Mouse (Mus musculus) gastrocnemius, adult 2 months (tissue): ENCODE measurements at regions not wholly inside any gene's neighbourhood (a gene's known extent, or its start where the extent isn't known, plus 50 kb on each side); places are given as distances from the start of the nearest gene placed in this dataset.

Experiments used
- DNase-seq: peaks from one replicate; pipeline ENCODE4 v3.0.0; 2022
- H3K27ac ChIP-seq: fragments of 200-600 bp; 2 replicates; pipeline ENCODE4 v1.8.1; 2022; ENCODE audit warnings: mild to moderate bottlenecking
- H3K4me3 ChIP-seq: fragments of 200-600 bp; 2 replicates; pipeline ENCODE4 v1.8.1; 2022; ENCODE audit warnings: mild to moderate bottlenecking, moderate library complexity
- CTCF ChIP-seq: fragments of 200-600 bp; IDR thresholded peaks from 2 replicates; pipeline ENCODE4 v1.8.1; 2022; ENCODE audit warnings: antibody characterized with exemption, mild to moderate bottlenecking, moderate library complexity
- intact Hi-C: fragments of 180-260 bp; cut with DNase I; formaldehyde crosslinking; loops from one replicate; pipeline ENCODE4 v1.15.1; 2025

DNA sequence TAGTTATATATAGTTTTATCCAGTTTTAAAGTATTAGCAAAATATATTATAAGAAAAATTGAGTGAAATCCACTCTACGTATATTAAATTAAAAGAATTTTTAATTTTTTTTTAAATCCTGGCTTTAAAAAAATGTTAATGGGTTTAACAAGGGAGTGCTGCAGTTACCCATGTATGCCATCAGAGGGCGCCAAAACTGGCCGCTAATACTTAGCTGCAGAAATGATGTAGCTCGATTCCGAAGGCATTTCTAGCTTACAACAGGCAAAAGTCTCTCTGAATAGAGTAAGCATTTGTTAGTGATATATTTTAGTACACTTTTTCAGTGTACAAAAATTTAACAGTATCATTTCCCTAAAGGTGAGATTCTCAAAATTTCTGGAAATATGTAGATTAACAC lies 73.1 kb downstream of the Olfr444 start:
- DNase-seq = no peak
- Histone ChIP-seq H3K27ac (no peak overlapping the region), H3K4me3 (no peak overlapping the region)
- peak; percentile 74 for TF ChIP-seq CTCF
- intact Hi-C loops = no loop called here
